Mouse (Mus musculus): Measurements from ENCODE around the gene Stx2.

- TF ChIP-seq CTCF (IDR thresholded peaks at IDR 0.05): peak; percentile 45
- no peak for TF ChIP-seq EP300 (IDR thresholded peaks at IDR 0.05)
Observed at GRCm38 (mm10) chr5:128947093-128947492, 61.3 kb downstream of the Stx2 start.

Data from lung, postnatal 0 days (tissue).